Mouse (Mus musculus): ENCODE measurements around the gene Sertad3. TPM values are rescaled to one million over a fixed set of nuclear protein-coding genes. Genes with fewer than 3 reads are reported as not detected.
A peak's percentile ranks its signal among the peaks of the same experiment; 100 is the strongest.

Gene Sertad3
- 10 to 100 TPM; 11.6 to 21.0 TPM for total RNA-seq (2021)
- 20.0 and 20.9 TPM in 2 replicates for polyA plus RNA-seq (2012; rRNA removed)
- long read RNA-seq, transcript Sertad3-201 (2 exons, 1,329 nt): major isoform, 10 of 10 reads
- long read RNA-seq, partial matches to known transcripts: 0 of 10 reads
- long read RNA-seq, other reads (novel, unspliced or antisense): 0 of 10 reads

GRCm38 (mm10) chr7:27473156-27473834 is at the start of gene Sertad3:
Gene Sertad3, plus strand, starts transcription at chr7:27473768.
- DNase-seq: peak; percentile 100

GRCm38 (mm10) chr7:27427387-27427786 is 46.2 kb upstream of the Sertad3 start:
- DNase-seq: no peak

DNA sequence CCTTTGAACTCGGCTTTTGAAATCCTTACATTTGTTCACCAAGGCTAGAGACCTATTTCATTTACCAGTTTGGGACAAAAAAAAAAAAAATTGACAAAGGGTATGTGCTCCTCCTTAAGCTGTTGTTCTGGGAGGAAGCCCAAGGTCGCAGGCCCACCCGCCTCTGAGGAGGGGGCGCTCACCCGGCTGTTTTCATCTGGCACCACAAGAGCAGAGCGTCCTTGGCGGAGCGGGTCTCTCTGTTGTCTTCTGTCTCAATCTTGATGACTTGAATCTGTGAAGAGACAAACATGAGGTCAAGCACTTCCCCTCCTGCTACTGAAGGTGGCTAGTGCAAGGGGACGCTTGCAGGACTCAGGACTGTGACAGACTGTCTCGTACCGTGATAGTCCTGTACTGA is 45.6 kb upstream of the Sertad3 start:
- no peak for DNase-seq

DNA sequence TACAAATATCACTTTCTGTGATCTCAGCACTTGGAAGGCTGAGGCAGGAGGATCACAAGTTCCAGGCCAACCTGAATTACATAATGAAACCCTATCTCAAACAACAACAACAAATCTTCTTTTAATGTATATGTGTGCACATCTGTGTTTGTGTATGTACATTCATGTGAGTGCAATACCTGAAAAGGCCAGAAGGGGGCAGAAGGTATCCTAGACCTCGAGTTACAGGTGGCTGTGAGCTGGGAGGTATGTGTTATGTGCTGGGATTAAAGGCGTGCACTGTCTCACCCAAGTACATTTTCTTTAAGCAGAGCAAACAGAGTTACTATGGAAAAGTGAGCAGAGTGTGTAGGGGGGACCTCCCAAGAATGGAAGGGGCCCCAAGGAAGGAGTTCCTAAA is 44.4 kb upstream of the Sertad3 start:
- DNase-seq: no peak

DNA sequence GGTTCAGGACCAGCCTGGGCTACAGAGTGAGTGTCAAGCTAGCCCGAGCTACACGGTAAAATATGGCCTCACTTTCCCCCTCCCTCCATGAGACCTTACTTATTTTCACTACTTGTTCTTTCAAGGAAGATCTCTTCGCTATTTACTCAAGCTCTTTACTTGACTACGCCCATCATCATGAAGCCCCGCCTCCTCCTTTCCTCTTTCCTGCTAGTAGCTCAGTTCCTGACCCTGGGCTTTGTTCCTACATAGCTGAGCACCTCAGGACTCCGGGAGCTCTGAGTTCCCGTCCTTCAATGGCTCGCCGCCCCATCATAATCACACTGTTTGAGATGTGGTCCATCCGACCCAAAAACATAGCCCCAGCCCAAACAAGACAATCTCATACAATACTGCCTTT is 40.2 kb upstream of the Sertad3 start:
- DNase-seq: no peak

DNA sequence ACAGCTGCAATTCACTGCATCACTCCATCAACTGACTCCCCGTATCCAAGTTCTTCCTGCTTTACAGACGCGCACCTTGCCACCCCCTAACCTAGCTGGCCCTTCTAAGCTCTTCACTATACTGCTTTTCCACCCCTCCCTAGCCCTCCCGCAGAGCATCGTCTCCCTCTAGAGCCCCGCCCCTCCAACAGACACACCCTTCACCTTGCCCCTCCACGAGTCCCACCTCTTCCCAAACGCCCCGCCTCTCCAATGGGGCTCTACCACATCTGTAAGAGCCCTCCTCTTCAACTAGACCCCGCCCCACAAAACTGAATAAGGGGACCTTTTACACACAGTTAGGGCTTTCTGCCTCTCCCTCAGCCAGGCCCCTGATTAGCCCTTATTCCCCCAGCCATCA is 39.8 kb upstream of the Sertad3 start:
- DNase-seq: no peak

GRCm38 (mm10) chr7:27437544-27437943 is 36.0 kb upstream of the Sertad3 start:
- peak; percentile 21 for DNase-seq

GRCm38 (mm10) chr7:27440014-27440413 is 33.6 kb upstream of the Sertad3 start:
- no peak for DNase-seq

GRCm38 (mm10) chr7:27446051-27446450 is 27.5 kb upstream of the Sertad3 start:
- DNase-seq: peak; percentile 17

DNA sequence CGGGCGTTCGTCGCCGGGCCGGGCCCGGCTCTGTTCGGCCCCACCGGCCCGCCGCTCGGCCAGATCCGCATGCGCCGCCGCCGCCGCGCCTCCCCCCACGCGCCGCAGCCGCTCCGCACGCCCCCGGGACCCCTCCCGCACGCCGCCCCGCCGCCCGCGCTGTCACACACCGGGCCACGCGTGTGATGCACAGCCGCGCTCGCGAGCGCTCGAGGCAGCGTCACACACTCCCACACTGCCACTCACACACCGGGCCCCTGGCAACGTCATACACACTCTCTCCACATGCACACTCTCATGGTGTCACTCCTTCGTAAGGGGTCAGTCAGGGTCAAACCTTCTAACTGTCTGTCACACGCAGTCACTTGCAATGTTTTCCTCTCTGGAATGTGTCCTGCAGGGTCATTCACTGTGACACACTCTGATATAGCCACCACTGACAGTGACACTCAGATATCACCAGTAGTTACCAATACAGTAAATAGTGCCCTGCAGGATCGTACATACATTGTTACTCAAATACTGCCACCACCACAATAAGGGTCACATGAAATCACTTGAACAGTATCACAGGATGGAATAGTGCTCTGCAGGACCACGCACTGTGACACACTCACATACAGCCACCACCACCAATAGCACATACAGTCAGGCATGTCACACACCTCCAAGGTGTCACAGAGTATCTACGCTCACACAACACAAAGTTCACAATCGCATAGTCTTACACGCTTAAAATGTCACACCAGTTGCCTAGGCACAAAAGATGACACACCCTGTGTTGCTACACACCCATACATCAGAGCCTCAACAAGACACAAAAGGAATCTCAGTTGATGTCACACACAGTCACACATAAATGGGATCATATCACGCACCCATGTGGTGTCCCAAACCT is 26.8 kb upstream of the Sertad3 start:
- DNase-seq: peak; percentile 43

- DNase-seq: peak; percentile 99
These were observed 25.9 kb upstream of the Sertad3 start, which contains the start of the genes Sptbn4 and Blvrb for GRCm38 (mm10) chr7:27447419-27448286. Gene Sptbn4, minus strand, starts transcription at chr7:27447686. Gene Blvrb, plus strand, starts transcription at chr7:27447978.

DNA sequence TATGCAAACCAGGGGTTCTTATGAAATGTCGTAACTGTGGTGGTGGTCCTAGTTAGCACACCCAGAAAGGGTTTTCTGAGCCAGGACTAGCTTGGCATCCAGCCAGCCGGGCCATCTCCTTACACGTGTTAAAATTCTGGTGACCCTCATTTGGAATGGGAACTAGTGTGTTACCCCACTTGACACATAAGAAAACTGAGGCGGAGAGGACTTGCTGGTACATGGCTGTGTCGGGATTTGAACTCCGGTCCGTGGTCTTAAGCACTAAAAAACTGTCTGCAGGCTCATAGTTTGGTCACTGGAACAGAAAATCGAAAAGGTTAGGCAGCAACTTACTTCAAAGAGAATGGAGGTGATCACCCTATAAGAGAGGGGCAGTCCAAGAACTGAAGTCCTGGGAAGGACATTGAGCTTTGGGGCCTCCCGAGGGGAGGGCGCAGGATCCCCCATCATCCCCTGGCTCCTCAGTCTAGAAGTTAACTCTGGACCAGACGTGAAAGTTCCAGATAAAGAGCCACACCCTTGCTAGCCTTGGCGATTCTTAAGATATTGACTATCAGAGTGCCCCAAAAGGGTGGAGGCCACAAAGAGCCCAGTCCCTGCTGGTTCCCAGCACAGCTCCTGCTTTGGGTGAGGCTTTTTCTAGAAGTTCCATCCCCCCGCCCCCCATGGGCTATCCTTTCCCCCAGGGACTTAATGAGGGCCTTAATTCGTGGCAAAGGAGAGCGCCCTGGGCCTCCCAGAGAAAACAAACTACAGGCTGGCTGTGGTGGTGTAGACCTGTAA is 25.0 kb upstream of the Sertad3 start:
- DNase-seq: no peak

GRCm38 (mm10) chr7:27449256-27449862 is 24.2 kb upstream of the Sertad3 start:
- DNase-seq: peak; percentile 71

DNA sequence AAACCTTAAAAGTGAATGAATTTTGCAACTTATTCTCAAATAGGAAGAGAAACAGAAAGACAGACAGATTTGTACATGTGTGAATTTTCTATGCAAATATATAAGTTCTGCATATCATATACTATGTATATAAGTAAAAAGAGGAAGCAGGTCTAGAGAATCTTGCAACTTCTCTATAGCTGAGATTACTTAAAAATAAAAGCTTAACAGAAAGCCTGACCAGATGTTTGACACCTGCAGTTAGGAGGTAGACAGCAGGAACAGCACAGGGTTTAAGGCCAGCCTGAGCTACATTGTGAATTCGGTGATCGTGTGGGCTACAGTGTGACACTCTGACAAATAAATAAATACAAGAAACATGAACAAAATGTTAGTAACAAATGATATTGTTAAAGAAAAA is 22.2 kb upstream of the Sertad3 start:
- no peak for DNase-seq

DNA sequence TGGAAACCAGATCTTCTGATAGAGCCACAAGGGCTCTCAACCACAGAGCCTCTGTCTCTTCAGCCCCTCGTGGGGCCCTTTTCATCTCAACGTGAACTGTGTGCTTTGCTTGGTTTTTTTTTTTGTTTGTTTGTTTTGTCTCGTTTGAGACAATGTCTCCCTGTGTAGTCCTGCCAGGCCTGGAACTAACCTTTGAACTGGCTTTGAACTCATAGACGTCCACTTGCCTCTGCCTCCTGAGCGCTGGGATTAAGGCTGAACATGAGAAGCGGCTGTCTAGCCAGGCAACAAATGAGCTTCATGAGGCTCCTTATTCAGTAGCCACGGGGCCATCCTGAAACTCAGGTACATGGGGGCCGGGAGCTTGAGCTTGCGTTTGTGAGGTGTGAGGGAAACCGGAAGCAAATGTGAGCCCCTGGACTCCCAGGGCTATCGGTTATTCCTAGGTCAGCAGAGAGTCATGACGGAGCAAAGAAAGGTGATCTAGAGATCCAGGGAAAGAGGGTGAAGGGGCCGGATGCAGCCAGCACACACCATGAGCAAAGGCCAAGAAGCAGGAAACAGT is 21.3 kb upstream of the Sertad3 start:
- no peak for DNase-seq

DNA sequence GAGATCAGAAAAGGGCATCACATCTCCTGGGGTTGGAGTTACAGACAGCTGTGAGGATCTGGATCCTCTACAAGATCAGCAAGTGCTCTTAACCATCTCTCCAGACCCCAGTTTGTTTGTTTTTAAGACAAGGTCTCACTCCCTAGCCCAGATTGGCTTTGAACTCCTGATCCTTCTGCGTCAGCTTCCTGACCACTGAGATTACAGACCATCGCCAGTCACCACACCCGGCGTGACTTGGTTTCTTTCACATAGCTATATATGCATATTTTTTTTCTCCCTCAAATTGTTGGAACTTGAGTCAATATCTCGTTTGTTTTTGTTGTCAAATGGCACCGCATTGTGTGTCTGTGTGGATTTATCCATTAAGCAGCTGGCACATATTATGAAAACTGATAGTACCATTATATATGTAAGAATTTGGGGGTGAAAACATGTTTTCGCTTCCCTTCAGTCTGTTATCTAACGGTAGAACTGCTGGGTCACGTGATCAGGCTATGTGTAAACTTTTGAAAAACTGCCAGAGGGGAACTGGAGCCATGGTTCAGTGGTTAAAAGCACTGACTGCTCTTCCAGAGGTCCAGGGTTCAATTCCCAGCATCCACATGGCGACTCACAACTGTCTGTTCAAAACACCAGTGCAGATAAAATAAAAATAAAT is 19.0 kb upstream of the Sertad3 start:
- DNase-seq: no peak

GRCm38 (mm10) chr7:27455273-27455672 is 18.3 kb upstream of the Sertad3 start:
- no peak for DNase-seq

DNA sequence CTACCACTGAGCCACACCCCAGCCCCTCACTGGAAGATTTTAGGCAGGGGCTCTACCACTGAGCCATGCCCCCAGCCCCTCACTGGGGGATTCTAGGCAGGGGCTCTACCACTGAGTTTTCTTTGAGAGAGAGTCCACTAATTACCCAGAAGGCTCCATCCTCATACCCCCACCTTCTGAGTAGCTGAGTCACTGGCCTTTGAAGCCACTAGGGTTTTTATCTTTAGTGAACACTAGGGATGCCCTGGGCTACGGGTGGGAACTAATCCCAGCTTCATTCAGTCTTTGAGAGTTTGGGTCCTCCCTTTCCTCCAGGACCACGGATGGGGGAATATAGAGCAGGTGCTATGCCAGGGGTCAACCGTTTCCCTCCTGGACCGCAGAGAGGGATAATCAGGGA is 15.0 kb upstream of the Sertad3 start:
- no peak for DNase-seq

DNA sequence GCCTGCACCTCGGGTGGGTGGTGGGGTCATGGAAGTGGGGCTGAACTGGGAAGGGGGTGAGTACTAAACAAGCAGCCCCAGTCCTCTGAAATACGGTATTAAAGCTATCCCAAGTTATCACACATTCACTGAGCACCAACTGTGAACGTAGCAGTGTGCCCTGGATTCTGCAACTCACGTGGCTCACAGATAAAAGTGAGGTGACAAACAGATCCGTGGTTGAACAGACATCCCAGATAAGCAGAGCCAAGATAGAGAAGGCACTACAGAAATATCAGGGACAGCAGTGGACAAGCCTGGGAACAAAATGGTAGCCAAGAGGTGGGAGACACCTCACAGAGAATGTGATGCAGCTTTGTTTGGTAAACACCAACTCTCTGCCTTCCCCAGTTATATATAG is 13.9 kb upstream of the Sertad3 start:
- no peak for DNase-seq

- no peak for DNase-seq
These were observed 13.1 kb upstream of the Sertad3 start for GRCm38 (mm10) chr7:27460477-27460876.
